Mouse (Mus musculus) midbrain, embryonic 12.5 days (tissue): ENCODE data around the gene Mrps7. TPM values are rescaled to one million over a fixed set of nuclear protein-coding genes. Genes with fewer than 3 reads are reported as not detected.

Experiments
- ATAC-seq: fragments of 200-750 bp; cut with Nextera tagmentation; 2 replicates; pipeline ENCODE4 v1.8.0; 2017; ENCODE audit warnings: low read depth, moderate TSS enrichment, moderate library complexity; ENCODE audit not compliant: low FRiP score
- H3K27ac ChIP-seq: fragments of 300-500 bp; sonication (generic); replicated peaks from 2 replicates; pipeline ENCODE4 v1.5.1; 2016; ENCODE audit warnings: mild to moderate bottlenecking
- H3K27me3 ChIP-seq: fragments of 300-500 bp; sonication (generic); 2 replicates; pipeline ENCODE4 v1.6.1; 2016; ENCODE audit warnings: mild to moderate bottlenecking
- H3K36me3 ChIP-seq: fragments of 300-500 bp; sonication (generic); 2 replicates; pipeline ENCODE4 v1.6.1; 2016
- H3K4me1 ChIP-seq: fragments of 300-500 bp; sonication (generic); 2 replicates; pipeline ENCODE4 v1.6.1; 2016
- H3K4me2 ChIP-seq: fragments of 300-500 bp; sonication (generic); replicated peaks from 2 replicates; pipeline ENCODE4 v1.6.1; 2016; ENCODE audit warnings: mild to moderate bottlenecking, moderate library complexity
- H3K4me3 ChIP-seq: fragments of 300-500 bp; sonication (generic); 2 replicates; pipeline ENCODE4 v1.5.1; 2016; ENCODE audit warnings: mild to moderate bottlenecking
- H3K9ac ChIP-seq: fragments of 300-500 bp; sonication (generic); replicated peaks from 2 replicates; pipeline ENCODE4 v1.6.1; 2016; ENCODE audit warnings: mild to moderate bottlenecking, moderate library complexity
- H3K9me3 ChIP-seq: fragments of 300-500 bp; sonication (generic); 2 replicates; pipeline ENCODE4 v1.6.1; 2016; ENCODE audit warnings: mild to moderate bottlenecking
- WGBS: fragments of 180-500 bp; shearing (Covaris S2); methylation state at CpG from one replicate; pipeline ENCODE4 v1.1.7; 2016; 5-methylcytosine and 5-hydroxymethylcytosine counted together
- polyA plus RNA-seq: library from polyadenylated mRNA; unstranded; fragments of >200 nt; fragmentation: Nextera tagmentation; extraction: Ambion mirVana; gene quantifications from 2 replicates; pipeline ENCODE4 v1.2.1, GENCODE M21; 2016

The Mrps7 gene
- polyA plus RNA-seq, 1 experiment from 2014 or later = 85.7 TPM

GRCm38 (mm10) chr11:115612059-115612409 lies 8.3 kb downstream of the Mrps7 start:
- H3K36me3 ChIP-seq = peaks cover 30% of the 10 kb centered on the region

DNA sequence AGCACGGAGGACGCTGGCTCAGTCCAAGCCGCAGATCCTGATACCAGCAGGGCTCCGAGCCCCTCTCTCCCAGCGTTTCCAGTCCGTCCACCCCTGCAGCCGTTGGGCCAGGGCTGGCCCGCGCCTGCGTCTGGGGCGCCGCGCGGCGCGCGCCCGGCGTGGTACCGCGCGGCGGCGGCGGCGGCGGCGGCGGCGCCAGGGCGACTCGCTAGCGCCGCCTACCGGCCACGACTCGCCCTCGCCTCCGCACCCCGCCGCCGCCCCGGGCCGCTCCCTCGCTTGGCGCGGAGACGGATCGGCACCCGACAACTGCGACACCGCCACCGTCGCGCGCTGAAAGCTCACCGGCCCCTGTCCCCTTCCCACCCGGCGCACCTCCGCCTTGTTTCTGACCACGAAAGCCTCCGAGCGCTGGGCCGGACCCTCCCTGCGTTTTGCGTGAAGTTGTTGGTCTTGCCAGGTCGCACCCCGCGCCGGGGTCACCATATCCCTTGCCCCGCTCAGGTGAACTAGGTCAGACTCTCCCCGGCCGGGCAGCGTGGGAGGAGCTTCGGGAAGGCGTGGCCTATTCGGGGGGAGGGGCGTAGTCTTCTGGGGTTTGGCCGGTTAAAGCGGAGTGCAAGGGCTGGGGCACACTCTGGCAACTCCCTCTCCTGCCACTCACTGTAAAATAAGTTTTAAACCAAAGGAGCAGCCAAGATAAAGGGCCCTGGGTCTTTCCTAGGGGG lies 8.8 kb downstream of the Mrps7 start, which contains the start of gene Mif4gd:
Mif4gd (minus strand) TSS at position 560 of the 728 bp plus-strand sequence.
- Histone ChIP-seq H3K4me1 (peaks cover 14% of the 10 kb centered on the region), H3K4me2 (peak within 1 kb of the TSS; percentile 87), H3K36me3 (peaks cover 24% of the 10 kb centered on the region), H3K9ac (peak within 1 kb of the TSS; percentile 61), H3K27ac (peak within 1 kb of the TSS; percentile 74), H3K9me3 (no peaks in the 10 kb centered on the region), H3K4me3 (peak within 1 kb of the TSS; percentile 60), H3K27me3 (peaks cover 22% of the 10 kb centered on the region)
- WGBS = 0% methylated on average over 72 of the region's 80 CpGs
- peak; percentile 90 for ATAC-seq

More at GRCm38 (mm10) chr11:115612059-115612409, 8.3 kb downstream of the Mrps7 start:
- peak; percentile 14 for ATAC-seq
- 3% methylated on average over 13 of the region's 13 CpGs for WGBS
- no peaks in the 10 kb centered on the region for H3K9me3 ChIP-seq
- peak overlapping the region; percentile 60 for H3K4me3 ChIP-seq
- H3K27me3 ChIP-seq = peaks cover 22% of the 10 kb centered on the region
- peaks cover 14% of the 10 kb centered on the region for H3K4me1 ChIP-seq
- H3K4me2 ChIP-seq = peak overlapping the region; percentile 87
- peak overlapping the region; percentile 35 for H3K27ac ChIP-seq
- H3K9ac ChIP-seq = peak overlapping the region; percentile 61

DNA sequence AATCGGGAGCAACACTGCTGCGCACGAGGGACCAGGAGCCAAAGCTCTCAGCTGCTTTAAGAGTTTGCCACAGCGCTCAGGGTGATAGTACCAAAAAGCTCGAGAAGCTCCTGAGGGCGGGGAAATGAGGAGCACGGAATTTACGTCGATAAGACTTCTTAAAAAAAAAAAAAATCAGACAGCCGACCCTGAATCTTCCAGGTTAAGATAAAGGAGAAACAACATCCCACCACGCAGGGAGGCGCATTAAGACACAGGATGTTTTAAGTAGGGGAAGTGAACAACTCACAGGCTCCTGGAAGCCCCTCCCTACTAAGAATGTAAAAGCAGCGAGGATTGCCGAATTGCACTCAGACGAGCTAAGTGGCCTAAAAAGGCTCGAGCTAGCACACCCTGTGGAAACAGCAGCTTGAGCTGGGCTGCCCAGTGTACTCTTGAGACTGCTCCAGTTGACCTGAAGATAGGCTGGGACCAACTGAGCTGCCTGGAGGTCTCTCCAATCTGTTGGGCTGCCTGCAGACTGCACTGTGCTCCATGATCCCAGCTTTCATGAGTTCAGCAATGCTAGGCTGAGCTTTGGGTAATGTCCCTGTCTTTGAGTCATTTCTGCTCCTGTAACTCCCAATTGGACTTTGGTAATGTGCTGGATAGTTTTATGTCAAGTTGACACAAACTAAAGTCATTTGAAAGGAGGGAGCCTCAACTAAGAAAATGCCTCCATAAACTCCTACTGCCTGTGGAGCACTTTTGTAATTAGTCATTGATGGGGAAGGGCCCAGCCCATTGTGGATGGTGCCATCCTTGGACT lies 9.6 kb downstream of the Mrps7 start:
- ATAC-seq = no peak
- under 1% methylated on average over 16 of the region's 16 CpGs for WGBS
- H3K4me1 ChIP-seq = peaks cover 14% of the 10 kb centered on the region
- H3K36me3 ChIP-seq = peaks cover 17% of the 10 kb centered on the region
- peak overlapping the region; percentile 60 for H3K4me3 ChIP-seq
- no peaks in the 10 kb centered on the region for H3K9me3 ChIP-seq
- peak overlapping the region; percentile 61 for H3K9ac ChIP-seq
- peak overlapping the region; percentile 87 for H3K4me2 ChIP-seq
- peaks cover 22% of the 10 kb centered on the region for H3K27me3 ChIP-seq
- H3K27ac ChIP-seq = peak overlapping the region; percentile 74

GRCm38 (mm10) chr11:115614346-115615107 lies 10.8 kb downstream of the Mrps7 start:
- Histone ChIP-seq H3K9me3 (no peaks in the 10 kb centered on the region), H3K4me3 (no peak overlapping the region), H3K36me3 (peaks cover 12% of the 10 kb centered on the region), H3K4me2 (no peak overlapping the region), H3K27me3 (peaks cover 22% of the 10 kb centered on the region), H3K4me1 (peaks cover 14% of the 10 kb centered on the region), H3K27ac (no peak overlapping the region), H3K9ac (no peak overlapping the region)
- ATAC-seq = no peak
- 84% methylated on average over 10 of the region's 10 CpGs for WGBS

DNA sequence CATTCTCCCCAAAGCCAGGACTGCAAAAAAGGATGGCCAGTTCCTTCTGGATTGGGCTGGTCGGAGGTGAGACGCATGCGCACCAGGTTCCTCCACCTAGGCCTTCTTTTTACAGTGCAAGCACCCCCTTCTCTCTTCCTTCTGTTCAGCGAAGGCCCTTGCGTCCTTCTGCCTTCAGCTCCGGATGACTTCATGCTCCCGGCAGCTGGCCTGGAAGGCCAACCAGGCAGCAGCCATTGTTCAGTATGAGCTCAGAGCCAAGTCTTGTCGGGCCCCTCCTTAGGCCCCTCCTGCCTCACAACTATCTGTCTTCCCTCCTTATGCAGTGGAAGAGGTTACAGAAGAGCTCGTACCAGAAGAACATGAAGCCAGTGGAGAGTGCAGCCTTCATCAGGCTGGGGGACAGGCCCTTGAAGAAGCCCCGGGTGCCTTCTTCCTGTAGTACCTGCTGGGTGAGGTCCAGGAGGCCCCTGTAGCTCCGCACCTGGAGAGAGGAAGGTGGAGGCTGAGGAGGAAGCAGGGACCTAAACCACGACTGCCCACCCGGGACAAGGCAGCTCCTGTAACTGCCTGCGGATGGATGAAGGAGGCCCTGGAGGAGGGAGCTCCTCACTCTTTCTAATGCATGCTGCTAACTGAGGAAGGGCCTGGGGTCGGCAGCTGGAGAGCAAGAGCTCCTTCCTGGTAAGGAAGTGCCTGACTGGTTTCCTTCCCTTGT lies 11.5 kb downstream of the Mrps7 start:
- H3K27ac ChIP-seq = no peak overlapping the region

GRCm38 (mm10) chr11:115615875-115616274 lies 12.2 kb downstream of the Mrps7 start:
- WGBS = 95% methylated on average over 6 of the region's 6 CpGs
- Histone ChIP-seq H3K4me2 (no peak overlapping the region), H3K27ac (no peak overlapping the region), H3K4me3 (no peak overlapping the region), H3K9me3 (no peaks in the 10 kb centered on the region), H3K9ac (0 out of 2 replicates have a peak overlapping the region, but pooled peaks have one; percentile 6), H3K27me3 (peaks cover 22% of the 10 kb centered on the region), H3K4me1 (peaks cover 14% of the 10 kb centered on the region), H3K36me3 (peaks cover 25% of the 10 kb centered on the region)
- ATAC-seq = no peak

More for the DNA sequence above, 11.5 kb downstream of the Mrps7 start:
- peaks cover 19% of the 10 kb centered on the region for H3K36me3 ChIP-seq
- WGBS = 87% methylated on average over 15 of the region's 15 CpGs
- H3K4me1 ChIP-seq = peaks cover 14% of the 10 kb centered on the region
- H3K27me3 ChIP-seq = peaks cover 22% of the 10 kb centered on the region
- no peak overlapping the region for H3K4me2 ChIP-seq
- H3K9ac ChIP-seq = 0 out of 2 replicates have a peak overlapping the region, but pooled peaks have one; percentile 6
- ATAC-seq = no peak
- H3K4me3 ChIP-seq = no peak overlapping the region
- H3K9me3 ChIP-seq = no peaks in the 10 kb centered on the region

- Histone ChIP-seq H3K4me2 (no peak overlapping the region), H3K9ac (no peak overlapping the region), H3K36me3 (peaks cover 29% of the 10 kb centered on the region), H3K4me3 (no peak overlapping the region), H3K9me3 (no peaks in the 10 kb centered on the region), H3K27me3 (peaks cover 19% of the 10 kb centered on the region), H3K27ac (no peak overlapping the region), H3K4me1 (peaks cover 14% of the 10 kb centered on the region)
- no peak for ATAC-seq
- WGBS = 95% methylated on average over 7 of the region's 7 CpGs
Measured at GRCm38 (mm10) chr11:115616371-115616770, 12.6 kb downstream of the Mrps7 start.

- Histone ChIP-seq H3K9me3 (no peaks in the 10 kb centered on the region), H3K27ac (no peak overlapping the region), H3K9ac (no peak overlapping the region), H3K4me2 (no peak overlapping the region), H3K4me3 (no peak overlapping the region), H3K4me1 (peaks cover 9% of the 10 kb centered on the region), H3K27me3 (peaks cover 14% of the 10 kb centered on the region; the same call in 1 of the 2 replicates), H3K36me3 (peaks cover 33% of the 10 kb centered on the region)
- 83% methylated on average over 6 of the region's 6 CpGs for WGBS
- no peak for ATAC-seq
Measured at GRCm38 (mm10) chr11:115616893-115617292, 13.2 kb downstream of the Mrps7 start.

GRCm38 (mm10) chr11:115618001-115618400 lies 14.3 kb downstream of the Mrps7 start:
- WGBS = 87% methylated on average over 2 of the region's 2 CpGs
- H3K36me3 ChIP-seq = peaks cover 43% of the 10 kb centered on the region

GRCm38 (mm10) chr11:115618732-115619516 lies 15.2 kb downstream of the Mrps7 start:
- no peak for ATAC-seq
- H3K9me3 ChIP-seq = no peaks in the 10 kb centered on the region
- H3K4me2 ChIP-seq = no peak overlapping the region
- WGBS = 89% methylated on average over 16 of the region's 16 CpGs
- peaks cover 7% of the 10 kb centered on the region; the same call in 1 of the 2 replicates for H3K27me3 ChIP-seq
- H3K4me1 ChIP-seq = no peaks in the 10 kb centered on the region
- no peak overlapping the region for H3K27ac ChIP-seq
- H3K4me3 ChIP-seq = no peak overlapping the region
- H3K9ac ChIP-seq = no peak overlapping the region
- H3K36me3 ChIP-seq = peaks cover 47% of the 10 kb centered on the region

More at GRCm38 (mm10) chr11:115618001-115618400, 14.3 kb downstream of the Mrps7 start:
- no peak overlapping the region for H3K4me2 ChIP-seq
- peaks cover 14% of the 10 kb centered on the region; the same call in 1 of the 2 replicates for H3K27me3 ChIP-seq
- H3K4me3 ChIP-seq = no peak overlapping the region
- no peak overlapping the region for H3K27ac ChIP-seq
- ATAC-seq = no peak
- H3K9me3 ChIP-seq = no peaks in the 10 kb centered on the region
- no peak overlapping the region for H3K9ac ChIP-seq
- peaks cover 6% of the 10 kb centered on the region for H3K4me1 ChIP-seq
